Mouse (Mus musculus) lung, postnatal 0 days (tissue): ENCODE measurements at regions not wholly inside any gene's neighbourhood (a gene's known extent, or its start where the extent isn't known, plus 50 kb on each side); places are given as distances from the start of the nearest gene placed in this dataset.

Experiments used
- CTCF ChIP-seq: IDR thresholded peaks from 2 replicates; pipeline ENCODE4 v1.5.1; 2016; ENCODE audit warnings: antibody characterized with exemption, mild to moderate bottlenecking
- EP300 ChIP-seq: IDR thresholded peaks from 2 replicates; pipeline ENCODE4 v1.6.1; 2016; ENCODE audit warnings: antibody characterized with exemption, mild to moderate bottlenecking, control low read depth

DNA sequence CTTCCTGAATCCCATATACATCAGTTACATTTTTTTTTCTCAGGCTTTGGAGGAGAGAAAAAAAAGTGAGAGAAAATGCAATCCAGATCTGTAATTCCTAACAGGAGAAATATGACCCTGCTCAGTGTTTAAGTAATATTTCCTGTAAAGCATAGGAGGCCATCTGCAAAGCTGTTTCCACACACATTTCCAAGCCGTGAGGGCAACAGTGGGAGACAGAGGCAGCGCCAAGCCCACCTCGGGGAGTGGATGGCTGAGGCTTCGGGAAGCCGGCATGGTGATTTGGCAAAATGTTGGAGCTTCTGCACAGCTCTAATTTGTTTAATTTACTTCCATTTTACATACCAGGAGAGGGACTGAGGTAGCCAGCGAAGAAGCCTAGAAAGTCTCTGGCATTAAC is 372.6 kb upstream of the Mki67 start:
- TF ChIP-seq CTCF (no peak), EP300 (no peak)
